Mouse (Mus musculus): ENCODE measurements at regions not wholly inside any gene's neighbourhood (a gene's known extent, or its start where the extent isn't known, plus 50 kb on each side); places are given as distances from the start of the nearest gene placed in this dataset.
"Not testable (repeated sequence)": the region's sequence is repeated elsewhere in the genome, so short reads cannot be mapped to it uniquely, and the experiment has no call there.

DNA sequence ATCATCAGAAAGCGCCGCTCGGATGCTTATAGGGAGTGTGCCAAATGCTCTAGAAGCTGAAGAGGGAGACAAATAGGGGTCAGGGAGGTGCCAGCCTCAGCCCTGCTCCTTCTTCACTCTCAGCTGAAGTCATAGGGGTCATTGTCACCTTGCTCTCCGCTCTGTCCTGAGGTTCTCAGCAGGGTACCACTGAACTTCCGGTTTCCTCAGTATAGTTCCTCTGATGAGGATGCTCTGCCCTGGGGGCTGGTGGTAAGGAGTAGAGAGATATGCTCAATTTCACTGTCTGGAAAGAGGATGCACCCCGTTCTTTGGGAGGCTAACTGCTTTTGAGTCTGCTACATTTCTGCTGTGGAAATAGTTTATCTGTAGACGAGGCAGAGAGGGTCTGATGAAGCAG is 211.4 kb downstream of the Zfp619 start:
- no peak for DNase-seq

DNA sequence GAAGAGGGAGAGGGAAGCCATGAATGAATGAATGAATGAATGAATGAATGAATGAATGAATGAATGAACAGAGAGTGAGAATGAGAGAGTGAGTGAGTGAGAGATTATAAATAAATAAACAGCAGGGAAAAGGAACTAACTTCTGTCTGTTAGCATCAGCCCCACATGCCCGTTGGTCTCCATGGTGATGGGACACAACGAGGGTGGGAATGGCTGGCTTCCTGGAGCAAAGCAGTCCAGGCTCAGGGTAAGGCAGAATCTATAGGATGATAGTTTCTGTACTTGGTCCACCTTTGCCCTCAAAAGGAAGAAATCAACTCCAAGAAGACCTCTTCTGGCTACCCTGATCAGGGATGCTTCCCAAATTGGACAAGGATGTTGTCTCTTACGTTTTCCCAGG is 212.2 kb downstream of the Zfp619 start:
- no peak for DNase-seq

DNA sequence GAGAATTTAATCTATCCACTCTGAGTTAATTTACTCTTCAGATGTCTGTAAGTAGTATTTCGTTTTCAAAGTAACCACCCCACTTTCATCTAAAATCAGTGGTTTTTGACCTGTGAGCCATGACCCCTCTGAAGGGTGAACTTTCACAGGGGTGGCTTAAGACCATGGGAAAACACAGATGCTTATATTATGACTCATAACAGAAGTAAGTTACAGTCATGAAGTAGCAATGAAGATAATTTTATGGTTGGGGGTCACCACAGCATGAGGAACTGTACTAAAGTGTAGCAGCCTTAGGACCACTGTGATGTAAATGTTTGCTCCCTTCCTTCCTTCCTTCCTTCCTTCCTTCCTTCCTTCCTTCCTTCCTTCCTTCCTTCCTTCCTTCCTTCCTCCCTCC is 215.2 kb downstream of the Zfp619 start:
- no peak for DNase-seq

DNA sequence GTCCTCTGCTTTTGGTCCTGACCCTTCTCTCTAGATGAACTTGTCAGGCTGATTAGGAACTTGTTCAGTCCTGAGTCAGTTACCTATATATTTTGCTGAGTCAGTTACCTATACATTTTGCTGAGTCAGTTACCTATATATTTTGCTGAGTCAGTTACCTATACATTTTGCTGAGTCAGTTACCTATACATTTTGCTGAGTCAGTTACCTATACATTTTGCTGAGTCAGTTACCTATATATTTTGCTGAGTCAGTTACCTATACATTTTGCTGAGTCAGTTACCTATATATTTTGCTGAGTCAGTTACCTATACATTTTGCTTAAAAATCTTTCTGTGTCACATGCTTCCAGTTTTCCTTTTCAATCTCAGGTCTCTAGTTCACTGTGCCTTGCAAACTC is 230.8 kb downstream of the Zfp619 start:
- DNase-seq: not testable (repeated sequence)

DNA sequence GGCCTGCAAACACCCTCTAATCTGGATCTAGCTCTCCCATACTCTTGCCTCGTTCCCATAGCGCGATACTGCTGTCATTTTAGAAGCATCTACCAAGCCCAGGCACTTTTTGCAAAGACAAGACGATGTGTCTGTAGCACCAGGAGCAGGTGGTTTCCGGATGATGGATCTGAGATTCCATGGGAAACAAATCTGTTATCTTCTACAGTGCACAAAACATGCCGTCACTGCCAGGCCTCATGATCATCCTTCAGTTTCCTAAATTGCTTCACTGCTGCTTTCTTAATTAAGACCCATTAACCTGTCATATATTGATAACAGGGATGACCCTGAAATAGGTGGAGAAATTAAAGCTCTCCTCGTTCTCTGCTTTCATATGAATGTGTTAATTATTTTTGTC is 232.9 kb downstream of the Zfp619 start:
- no peak for DNase-seq

DNA sequence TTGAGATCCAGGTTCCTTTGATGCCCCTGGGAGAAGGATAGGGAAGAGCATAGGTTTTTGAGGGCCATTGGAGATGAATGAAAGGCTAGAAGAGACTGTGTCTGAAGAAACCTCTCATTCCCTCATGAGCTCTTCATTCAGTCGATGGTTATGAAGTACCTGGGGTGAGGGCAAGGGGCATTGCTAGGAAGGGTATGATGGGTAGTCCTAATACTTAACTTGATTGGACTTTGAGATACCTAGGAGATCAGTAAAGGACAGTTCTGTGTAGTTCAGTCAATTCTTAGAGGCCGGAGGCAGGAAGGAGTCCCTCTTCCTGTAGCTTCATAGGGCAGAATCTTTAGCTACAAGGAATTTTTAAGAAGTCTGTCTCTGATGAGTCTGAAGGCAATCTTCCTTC is 246.8 kb downstream of the Zfp619 start:
- DNase-seq: no peak

DNA sequence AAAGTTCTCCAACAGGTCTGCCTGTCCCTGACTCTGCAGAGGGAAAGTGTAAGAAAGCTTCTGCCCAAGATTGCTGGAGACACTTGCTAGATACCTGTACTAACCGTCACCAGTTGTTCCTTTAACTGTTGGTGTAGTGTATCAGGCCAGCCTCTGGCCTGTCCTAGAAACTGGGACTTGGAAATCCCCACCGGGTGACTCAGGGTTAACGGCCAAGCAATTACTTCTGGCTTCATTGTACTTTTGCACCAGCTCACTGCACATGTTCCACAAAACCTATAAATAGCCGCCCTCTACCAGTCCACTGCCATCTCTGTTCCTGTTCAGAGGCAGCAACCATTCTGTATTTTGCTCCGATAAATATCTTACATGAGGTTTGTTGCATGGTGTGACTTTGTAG is 247.5 kb downstream of the Zfp619 start:
- DNase-seq: no peak

DNA sequence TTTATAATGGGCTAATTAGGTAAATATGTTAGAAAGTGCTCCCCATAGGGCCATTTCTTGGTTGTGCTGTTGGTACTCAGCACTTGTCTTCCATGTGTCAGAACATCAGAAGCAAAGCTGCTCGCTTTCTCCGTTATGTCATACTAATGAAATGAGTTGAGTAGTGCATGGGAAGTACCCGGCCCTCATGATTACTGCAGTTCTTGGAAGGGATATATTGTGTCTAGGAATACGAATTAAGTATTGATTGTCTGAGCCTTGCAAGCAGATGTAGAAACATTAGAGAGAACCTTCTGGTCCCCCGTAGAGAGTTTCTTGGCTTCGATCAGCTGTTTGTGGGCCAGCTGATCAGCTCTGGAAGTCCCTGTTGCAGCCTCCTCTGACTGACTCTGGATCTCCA is 255.7 kb downstream of the Zfp619 start:
- no peak for DNase-seq

DNA sequence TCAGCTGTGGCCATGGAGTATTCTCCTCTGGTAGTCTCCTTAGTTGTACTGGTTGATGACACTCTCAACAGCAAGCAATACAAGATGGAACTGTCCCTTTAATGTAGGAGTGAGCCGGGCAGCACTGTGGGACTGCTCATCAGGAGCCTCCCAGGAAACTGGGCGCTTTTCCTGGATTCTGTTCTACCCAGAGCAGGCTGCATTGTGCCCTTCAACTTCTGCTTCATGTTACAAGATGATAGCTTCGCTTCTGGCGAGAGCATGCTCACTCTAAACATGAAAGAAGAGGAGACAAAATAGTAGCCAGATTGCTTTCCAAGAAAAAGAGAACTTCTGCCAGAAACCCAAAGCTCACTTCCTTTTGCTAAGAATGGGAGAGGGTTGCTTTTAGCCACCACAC is 271.8 kb downstream of the Zfp619 start:
- DNase-seq: no peak

DNA sequence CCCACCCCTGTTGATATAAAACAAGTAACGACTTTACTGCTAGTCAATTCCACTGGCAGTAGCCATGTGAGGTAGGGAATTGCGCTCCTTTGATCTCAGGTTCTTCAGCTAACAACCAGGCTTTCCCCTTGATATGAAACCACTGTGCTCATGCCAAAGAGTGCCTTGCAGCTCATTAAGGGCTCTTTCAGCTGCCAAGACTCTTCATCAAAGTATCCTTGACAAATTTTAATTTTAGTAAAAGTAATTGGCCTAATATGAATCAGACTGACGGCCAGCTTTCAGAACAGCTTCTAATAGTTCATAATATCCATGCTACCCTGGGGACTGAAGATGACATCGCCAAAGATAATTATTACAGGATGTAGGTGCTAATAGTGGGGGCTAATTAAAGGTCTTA is 272.3 kb downstream of the Zfp619 start:
- no peak for DNase-seq

DNA sequence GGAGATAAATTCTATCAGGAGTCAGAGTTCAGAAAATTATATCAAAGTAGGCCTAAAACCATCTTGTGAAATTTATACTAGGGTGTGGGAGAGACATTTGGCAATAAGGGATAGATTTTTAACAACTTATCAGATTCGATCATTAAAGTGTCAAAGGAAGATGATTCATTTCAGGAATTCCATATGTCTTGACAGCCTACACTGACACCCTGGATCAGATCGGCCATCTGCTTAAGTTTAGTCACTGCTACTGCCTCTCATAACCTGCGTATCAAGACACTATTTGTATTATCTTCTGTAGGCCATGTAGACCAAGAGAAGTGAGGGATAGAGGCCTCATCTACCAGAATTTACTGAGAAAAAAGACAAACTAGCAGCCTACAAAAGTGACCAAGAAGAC is 277.2 kb downstream of the Zfp619 start:
- no peak for DNase-seq

DNA sequence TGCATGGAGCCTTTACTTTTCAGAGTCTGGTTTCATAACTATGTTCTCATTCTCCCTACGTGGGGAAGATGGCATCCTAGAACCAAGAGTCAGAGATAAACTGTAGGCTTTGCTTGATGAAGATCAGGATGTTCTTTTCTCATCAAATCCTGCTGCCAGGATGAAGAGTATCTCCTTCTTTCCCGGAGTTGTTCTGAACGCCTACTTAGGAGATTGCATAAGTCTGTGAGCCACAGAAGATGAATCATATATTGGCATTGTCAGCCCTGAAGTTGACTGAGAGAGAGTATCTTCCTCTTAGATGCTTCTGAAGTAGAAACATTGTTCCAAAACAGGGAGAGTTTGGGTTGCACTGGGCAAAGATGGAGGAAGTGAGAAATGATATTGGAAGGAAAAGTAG is 286.7 kb downstream of the Zfp619 start:
- no peak for DNase-seq

DNA sequence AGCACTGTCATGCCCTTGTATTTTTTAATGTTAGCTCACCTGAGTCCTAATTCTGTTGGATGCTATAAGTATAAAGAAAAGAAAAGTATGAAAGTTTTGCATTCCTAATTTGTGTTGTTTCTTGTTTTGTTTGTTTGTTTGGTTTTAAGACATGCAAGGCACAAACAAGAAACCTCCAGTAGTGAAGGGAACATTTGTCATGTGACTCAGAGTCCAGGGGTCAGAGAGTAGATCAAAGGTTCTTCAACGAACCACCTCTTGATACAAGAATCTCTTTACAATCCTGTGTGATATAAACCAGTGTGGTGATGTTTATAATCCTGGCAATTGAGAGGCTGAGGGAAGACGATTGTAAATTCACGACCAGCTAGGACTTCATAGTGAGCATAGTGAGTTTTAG is 300.5 kb downstream of the Zfp619 start:
- DNase-seq: no peak

DNA sequence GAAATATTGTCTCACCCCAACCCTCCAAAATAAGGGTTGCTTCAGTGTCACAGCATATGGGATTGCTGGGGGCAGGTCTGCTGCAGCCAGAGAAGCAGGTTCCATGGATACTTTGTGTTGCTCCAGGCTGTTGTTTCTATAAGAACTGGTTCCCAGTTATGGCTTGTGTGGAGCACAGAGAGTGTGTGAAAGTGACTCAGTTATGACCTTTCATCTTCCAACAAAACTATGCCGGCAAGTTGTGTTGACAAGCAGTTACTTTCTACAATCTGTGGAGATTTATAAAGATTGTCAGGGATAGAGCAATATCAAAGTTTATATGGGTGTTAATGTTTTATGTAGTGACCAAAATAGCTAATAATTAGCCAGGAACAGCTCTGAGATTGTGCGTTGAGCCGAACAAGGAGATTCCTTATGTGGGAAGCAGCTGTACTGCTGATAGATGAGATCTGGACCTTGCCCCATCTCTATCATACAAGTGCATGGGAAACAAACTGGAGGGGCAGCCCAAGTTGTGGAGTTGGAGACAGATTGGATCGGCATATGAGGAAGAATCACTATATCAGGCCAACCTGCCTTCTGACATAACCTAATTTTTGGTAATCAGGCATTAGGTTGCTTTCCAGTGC is 305.1 kb downstream of the Zfp619 start:
- no peak for DNase-seq

DNA sequence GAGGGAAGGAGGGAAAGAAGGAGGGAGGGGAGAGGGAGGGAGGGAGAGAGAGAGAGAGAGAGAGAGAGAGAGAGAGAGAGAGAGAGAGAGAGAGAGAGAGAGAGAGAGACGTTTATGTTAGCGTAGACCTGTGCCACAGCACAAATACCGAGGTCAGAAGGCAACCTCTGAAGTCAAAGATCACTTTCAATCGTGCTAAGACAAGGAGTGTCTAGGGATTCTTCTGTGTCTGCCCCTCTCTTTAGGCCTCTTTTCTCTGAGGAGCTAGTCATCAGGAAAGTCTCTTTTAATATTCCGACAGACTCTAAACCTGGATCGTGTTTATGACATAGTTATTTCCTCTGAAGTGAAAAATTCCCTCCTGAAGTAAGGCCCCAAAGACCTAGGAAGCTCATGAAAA is 310.8 kb downstream of the Zfp619 start:
- DNase-seq: no peak

DNA sequence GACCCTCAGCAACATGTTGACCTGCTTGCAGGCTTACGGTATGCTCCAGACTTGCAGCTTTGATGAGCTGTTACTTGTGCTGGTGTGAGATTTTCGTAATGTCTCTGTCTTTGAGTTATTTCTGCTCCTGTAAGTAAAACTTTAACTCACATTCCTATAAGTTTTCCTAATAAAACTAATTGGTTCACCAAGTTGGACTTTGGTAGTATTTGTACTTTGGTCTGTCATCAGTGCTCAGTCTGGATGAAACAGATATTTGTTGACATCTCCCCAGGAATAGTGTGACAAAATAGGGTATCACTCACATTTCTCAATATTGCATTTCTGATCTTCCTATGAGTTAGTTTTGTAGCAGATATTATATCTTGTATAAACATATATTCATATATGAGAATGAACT is 313.3 kb downstream of the Zfp619 start:
- no peak for DNase-seq

DNA sequence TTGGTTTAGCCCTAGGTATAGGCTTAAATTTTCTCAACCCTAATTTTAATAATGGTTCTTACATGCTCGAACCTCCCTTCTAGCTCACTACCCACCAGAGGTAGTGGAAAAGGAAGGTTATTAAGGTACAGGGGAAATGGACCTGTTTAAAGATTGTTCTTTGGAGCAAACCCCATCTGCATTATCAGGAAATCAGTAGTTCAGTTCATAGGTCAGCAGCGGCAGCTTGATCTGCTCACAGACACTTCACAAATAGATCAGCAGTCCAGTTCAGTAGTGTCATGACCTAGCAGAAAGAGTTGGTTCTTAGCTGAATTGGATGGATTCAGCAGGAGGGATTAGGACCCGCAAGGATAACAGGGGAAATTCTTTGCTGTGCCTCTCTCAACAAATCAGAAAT is 324.4 kb downstream of the Zfp619 start:
- no peak for DNase-seq

DNA sequence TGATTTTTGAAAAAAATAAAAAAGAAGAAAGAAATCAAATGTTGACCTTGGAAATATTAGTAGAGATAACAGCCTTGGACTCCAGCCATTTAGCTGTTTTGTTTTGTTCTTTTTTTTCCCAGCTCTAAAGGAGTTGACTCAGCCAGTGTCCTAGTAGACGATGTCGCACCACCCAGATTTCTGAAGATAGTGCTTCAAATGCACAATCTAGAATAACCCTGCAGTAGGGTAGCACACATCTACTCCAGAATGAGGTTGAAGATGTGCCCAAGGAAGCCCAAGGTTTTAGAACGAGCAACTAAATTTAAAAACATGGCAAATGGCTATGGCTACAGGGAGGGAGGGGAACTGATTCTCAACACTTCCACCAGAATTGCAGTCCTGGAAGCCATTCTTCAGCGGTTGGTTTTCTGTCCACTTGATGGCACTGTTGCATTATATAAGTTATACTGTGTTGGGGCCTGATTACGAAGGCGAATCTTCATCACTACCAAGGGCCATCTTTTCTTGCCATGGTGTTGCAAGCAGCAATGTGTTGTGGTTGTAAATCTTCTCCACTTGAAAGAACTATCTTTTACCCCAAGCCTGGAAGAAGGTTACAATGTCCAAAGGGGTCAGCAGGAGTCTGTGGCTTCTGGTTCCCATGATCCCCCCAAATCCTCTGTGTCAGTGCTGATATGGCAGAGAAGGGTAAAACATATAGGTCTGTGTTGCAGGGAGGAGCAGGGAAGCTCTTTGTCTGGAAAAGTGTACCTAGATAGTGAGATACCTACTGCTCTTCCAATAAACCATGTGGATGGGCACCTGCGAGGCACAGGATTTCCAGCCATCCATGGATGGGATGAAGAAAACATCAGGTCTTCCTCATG is 330.6 kb downstream of the Zfp619 start:
- no peak for DNase-seq

DNA sequence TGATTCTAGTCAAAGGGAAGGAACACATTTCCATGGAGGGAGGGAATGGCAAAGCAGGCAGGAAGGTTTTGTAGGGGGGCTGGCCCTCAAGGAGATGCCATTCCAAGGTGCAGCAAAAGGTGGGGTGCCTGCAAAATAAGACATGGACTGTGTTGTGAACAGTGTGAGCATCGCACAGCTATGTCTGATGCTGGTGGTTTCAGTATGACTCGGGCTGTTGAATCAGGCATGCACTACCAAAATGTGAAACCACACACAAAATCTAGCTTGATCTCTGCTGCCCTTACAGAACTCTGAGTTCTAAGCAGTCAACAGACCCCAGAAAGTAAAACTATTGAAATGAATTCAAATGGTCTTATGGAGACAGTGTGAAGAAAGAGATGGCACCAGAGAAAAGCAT is 339.7 kb downstream of the Zfp619 start:
- DNase-seq: no peak

DNA sequence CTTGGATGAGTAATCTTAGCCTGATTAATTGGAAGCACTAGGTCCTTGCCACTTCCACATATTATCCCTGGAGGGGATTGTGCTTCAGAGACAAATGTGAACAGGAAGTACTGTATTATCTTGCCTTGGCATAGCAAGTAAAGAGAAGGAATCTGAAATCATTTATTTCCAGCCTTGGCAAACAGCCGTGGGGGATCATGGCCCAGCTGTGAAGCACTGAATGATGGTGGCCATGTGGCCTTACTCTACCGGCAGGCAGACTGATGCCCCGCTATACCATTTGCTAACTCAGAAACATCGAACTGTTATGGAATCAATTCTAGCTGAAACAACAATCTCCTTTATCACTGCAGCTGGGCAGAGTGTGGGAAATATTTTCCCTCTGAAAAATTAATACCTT is 345.3 kb downstream of the Zfp619 start:
- DNase-seq: no peak

DNA sequence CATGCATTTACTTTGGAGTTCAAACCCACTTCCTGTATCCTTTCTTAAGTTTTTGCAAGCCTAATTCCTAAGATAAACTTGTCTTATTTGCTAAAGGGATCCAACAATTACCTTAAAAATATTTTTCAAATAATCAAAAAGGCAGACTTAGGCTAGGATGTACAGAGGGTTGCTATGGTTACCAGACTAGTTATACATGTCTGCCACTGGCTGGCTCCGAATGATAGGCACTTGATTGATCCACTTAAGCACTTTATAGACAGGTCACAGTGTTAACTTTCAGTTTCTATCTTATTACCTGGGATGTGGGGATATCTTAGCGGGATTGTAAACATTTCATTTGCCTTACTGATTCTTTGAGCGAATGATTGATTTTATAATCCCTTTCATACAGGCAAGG is 346.6 kb downstream of the Zfp619 start:
- DNase-seq: no peak

DNA sequence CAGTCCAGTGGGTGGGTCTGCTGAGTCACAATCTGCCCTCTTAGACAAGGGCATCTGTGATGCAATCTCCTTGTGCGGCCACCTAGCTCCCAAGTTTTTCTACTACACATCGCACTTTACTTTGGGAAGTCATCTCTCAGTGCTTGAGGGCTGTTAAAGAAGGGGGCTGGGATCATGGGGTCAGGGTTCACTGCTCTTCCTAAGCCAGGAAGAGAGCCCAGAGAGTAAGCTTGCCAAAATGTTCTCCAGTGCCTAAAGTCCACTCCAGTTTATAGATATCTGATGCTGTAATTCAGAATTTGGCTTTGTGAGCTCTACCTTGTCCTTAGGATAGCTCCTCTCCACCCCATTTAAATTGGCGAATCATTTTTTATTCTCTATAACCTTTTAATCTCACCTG is 347.2 kb downstream of the Zfp619 start:
- DNase-seq: no peak

DNA sequence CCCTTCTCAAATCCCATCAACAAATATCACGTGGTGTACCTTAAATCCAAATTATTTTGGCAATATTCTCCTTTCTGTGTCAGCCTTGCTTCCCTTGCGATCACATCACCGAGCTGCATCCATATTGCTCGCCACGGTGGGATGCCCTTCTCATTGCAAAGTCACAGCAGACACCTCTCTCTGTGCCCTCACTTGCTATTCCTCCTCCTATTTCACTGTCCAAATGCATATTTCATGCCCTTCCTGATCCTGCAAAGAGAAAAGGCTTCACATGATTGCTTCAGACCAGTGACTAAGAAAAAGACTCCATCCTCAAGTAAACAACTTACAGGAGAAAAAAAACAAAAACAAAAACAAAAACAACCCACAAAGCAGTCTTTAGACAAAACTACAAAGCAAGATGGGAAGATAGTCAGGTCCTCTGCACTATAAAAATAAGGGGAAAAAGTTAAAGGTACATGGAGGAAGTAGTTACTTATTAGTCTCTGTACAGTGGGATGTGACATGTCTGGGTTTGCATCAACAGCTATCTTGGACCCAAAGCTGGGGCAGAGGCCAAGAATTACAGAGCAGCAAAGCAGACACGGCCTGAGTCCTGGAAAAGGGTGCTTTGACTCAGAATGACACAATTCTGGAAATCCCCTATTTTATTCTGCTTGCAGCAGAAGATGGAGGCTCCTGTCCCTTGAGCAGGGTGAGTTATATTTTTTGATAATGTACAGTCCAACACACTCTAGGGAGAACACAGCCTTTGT is 349.3 kb downstream of the Zfp619 start:
- DNase-seq: no peak

DNA sequence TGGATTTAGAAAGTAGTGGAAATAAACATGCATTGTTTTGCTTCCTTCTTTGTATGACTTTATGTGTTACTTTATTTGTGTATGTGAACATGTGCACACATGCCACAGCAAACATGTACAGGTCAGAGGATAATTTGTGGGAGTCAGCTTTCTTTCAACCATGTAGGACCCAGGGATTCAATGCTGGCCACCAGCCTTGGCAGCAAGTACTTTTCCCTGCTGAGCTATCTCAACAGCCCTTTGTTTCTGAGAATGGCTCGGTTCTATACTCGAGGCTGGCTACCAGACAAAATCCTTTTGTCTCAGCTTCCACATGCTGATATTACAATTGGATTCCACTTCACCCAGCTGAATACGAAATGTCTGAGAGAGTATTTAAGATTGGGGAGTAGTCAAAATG is 349.9 kb downstream of the Zfp619 start:
- DNase-seq: no peak
